Mouse (Mus musculus) hindbrain, postnatal 0 days (tissue): ENCODE data around the gene Gpr139. TPM values are rescaled to one million over a fixed set of nuclear protein-coding genes. Genes with fewer than 3 reads are reported as not detected.

ENCODE experiments used
- ATAC-seq: fragments of 200-750 bp; cut with Nextera tagmentation; 2 replicates; pipeline ENCODE4 v1.8.0; 2017; ENCODE audit warnings: mild to moderate bottlenecking, moderate TSS enrichment, moderate library complexity
- DNase-seq: peaks from one replicate; pipeline ENCODE4 v3.0.0-alpha.2; 2015; ENCODE audit warnings: low spot score
- H3K27ac ChIP-seq: fragments of 300-500 bp; sonication (generic); 2 replicates; pipeline ENCODE4 v1.5.1; 2014; ENCODE audit warnings: mild to moderate bottlenecking
- H3K27me3 ChIP-seq: fragments of 300-500 bp; sonication (generic); 2 replicates; pipeline ENCODE4 v1.6.1; 2014; ENCODE audit warnings: low read length, mixed read lengths; ENCODE audit not compliant: insufficient read depth
- H3K36me3 ChIP-seq: fragments of 300-500 bp; sonication (generic); 2 replicates; pipeline ENCODE4 v1.6.1; 2014; ENCODE audit warnings: low read length, mixed read lengths; ENCODE audit not compliant: insufficient read depth
- H3K4me1 ChIP-seq: fragments of 300-500 bp; sonication (generic); 2 replicates; pipeline ENCODE4 v1.6.1; 2014; ENCODE audit warnings: antibody characterized with exemption, low read length, mixed read lengths; ENCODE audit not compliant: insufficient read depth
- H3K4me2 ChIP-seq: fragments of 300-500 bp; sonication (generic); 2 replicates; pipeline ENCODE4 v1.6.1; 2014; ENCODE audit warnings: low read depth, mild to moderate bottlenecking, low read length, moderate library complexity, mixed read lengths
- H3K4me3 ChIP-seq: fragments of 300-500 bp; sonication (generic); 2 replicates; pipeline ENCODE4 v1.5.1; 2014; ENCODE audit warnings: low read length
- H3K9ac ChIP-seq: fragments of 300-500 bp; sonication (generic); replicated peaks from 2 replicates; pipeline ENCODE4 v1.6.1; 2014; ENCODE audit warnings: mild to moderate bottlenecking, low read length, moderate library complexity, mixed read lengths
- H3K9me3 ChIP-seq: fragments of 300-500 bp; sonication (generic); 2 replicates; pipeline ENCODE4 v1.6.1; 2016; ENCODE audit warnings: low read length, mixed read lengths
- CTCF ChIP-seq: IDR thresholded peaks from 2 replicates; pipeline ENCODE4 v1.5.1; 2016; ENCODE audit warnings: antibody characterized with exemption, control low read depth, low read depth
- WGBS: fragments of 180-500 bp; shearing (Covaris S2); extraction: QIAGEN DNeasy Blood & Tissue Kit; methylation state at CpG from one replicate; pipeline ENCODE4 v1.1.7; 2014; 5-methylcytosine and 5-hydroxymethylcytosine counted together
- polyA plus RNA-seq: library from polyadenylated mRNA; unstranded; fragments of >200 nt; fragmentation: Nextera tagmentation; extraction: Ambion mirVana; gene quantifications from 2 replicates; pipeline ENCODE4 v1.2.1, GENCODE M21; 2015
- total RNA-seq: library from RNA; depleted of rRNA; stranded (reverse); fragments of >200 nt; gene quantifications from 2 replicates; pipeline ENCODE4 v1.2.3, GENCODE M21; 2014; rRNA removed

Gpr139 gene
- total RNA-seq = 13.5 and 13.9 TPM in 2 replicates
- polyA plus RNA-seq = 6.6 and 7.5 TPM in 2 replicates

DNA sequence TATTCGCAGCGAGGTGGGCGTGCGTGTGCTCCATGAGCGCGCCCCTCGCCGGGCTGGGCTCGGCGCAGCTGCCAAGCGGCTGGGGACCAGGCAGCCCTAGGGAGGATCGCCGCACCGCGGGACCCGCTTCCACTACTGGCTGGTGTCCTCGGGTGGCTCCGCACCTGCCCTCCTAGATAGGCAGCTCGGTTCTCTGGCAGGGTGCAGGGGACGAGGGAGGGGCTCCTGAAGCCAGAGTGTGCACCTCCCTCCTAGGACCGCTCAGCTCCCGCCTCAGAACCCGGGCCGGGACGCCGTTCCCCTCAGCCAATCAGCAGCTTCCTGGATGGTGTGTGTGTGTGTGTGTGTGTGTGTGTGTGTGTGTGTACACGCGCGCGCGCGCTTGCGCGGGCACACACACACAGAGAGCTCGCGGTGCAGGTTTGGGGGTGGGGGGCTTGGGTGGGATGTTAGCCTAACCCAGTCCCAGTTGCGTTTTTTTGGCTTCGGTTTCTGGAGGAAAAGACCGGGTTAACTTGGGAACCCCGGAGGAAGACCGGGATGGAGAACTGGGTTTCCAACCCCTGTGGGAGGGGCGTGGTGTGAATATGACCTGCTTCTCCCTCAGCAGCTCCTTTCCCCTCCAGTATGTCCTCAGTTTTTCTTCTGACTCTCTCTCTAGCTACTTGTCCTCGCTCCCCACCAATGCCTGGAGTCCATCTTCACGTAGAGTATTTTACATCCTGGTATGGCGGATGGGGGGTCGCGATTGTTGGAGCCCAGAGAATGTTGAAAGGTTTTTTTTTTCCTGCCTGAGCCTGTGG, at the start of gene Gpr139:
Gpr139 (minus strand) TSS at position 263 of the 803 bp plus-strand sequence.
- Histone ChIP-seq H3K9ac (peak within 1 kb of the TSS; percentile 65), H3K36me3 (no peaks in the 10 kb centered on the region), H3K9me3 (no peaks in the 10 kb centered on the region), H3K4me2 (peak within 1 kb of the TSS; percentile 83), H3K4me3 (peak within 1 kb of the TSS; percentile 62), H3K27me3 (no peaks in the 10 kb centered on the region), H3K27ac (peak within 1 kb of the TSS; percentile 73), H3K4me1 (no peaks in the 10 kb centered on the region)
- ATAC-seq = peak; percentile 91
- DNase-seq = peak; percentile 83
- WGBS = under 1% methylated on average over 45 of the region's 47 CpGs
- no peak for TF ChIP-seq CTCF

DNA sequence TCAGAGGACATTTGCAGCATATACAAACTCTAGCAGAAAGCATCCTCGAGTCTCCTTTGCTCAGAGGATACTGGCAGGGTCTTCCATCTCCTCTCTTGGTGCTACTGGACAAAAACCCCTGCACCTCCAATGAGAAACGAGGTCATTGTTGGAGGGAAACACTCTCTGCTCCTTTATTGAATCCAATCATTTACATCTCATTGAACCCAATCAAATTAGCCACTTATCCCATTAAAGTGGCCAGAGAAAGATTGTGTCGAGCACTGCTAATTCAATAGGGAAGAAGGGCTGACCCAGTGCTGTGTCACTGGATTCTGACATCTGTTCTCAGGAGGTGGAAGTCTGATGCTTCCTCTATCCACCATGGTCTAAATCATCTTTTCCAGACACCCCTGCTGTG, 46.6 kb upstream of the Gpr139 start:
- H3K27ac ChIP-seq = no peak overlapping the region
- no peaks in the 10 kb centered on the region for H3K27me3 ChIP-seq
- no peaks in the 10 kb centered on the region for H3K36me3 ChIP-seq
- H3K4me2 ChIP-seq = no peak overlapping the region
- DNase-seq (no peak), ATAC-seq (no peak)
- WGBS = 46% methylated on average over 3 of the region's 3 CpGs
- no peak for TF ChIP-seq CTCF
- no peaks in the 10 kb centered on the region for H3K4me1 ChIP-seq
- no peak overlapping the region for H3K9ac ChIP-seq
- H3K9me3 ChIP-seq = no peaks in the 10 kb centered on the region
- H3K4me3 ChIP-seq = no peak overlapping the region

DNA sequence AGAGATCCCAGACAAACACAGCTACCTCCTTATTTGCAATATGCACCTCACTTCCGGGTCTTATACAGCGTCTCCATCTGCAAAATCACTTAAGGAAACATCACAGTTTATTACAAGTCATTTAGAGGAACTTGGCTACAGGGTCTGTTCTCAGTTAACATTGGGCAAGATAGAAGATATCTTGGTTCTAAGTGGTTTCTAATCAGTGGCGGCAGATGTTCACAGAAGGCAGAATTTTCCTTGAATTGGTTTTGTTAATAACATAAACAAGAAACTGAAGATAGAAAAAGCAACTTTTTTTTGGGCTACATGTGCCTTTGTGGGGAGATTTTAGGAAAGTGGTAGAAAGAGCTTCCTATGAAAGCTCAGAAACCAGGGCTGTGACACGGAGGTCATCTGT, 38.3 kb upstream of the Gpr139 start:
- H3K9ac ChIP-seq = no peak overlapping the region
- no peak for TF ChIP-seq CTCF
- H3K4me3 ChIP-seq = no peak overlapping the region
- H3K27me3 ChIP-seq = no peaks in the 10 kb centered on the region
- no peaks in the 10 kb centered on the region for H3K4me1 ChIP-seq
- H3K27ac ChIP-seq = no peak overlapping the region
- no peak overlapping the region for H3K4me2 ChIP-seq
- no peak for DNase-seq
- 87% methylated on average over 4 of the region's 4 CpGs for WGBS
- H3K36me3 ChIP-seq = no peaks in the 10 kb centered on the region
- ATAC-seq = no peak
- no peaks in the 10 kb centered on the region for H3K9me3 ChIP-seq

DNA sequence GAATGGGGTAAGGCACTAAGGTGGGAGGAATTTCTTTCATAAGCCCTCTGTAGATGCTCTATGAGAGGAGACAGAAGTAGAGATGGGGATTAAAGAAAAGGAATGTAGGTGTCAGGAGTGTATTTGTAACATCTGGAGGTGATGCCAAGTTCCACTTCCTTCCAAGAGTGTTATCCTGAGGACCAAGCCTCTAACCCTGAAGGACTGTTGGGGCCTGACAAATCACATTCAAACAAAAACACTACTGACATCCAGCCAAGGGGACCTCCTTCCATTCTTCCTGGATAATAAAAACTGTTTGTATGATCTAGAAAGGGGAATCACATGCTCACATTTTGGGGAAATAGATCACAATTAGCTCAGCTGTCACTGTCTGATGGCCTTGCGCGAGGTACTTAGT, 34.7 kb upstream of the Gpr139 start:
- no peak overlapping the region for H3K4me3 ChIP-seq
- H3K4me2 ChIP-seq = no peak overlapping the region
- ATAC-seq (no peak), DNase-seq (no peak)
- H3K9ac ChIP-seq = no peak overlapping the region
- no peak overlapping the region for H3K27ac ChIP-seq
- no peaks in the 10 kb centered on the region for H3K4me1 ChIP-seq
- no peaks in the 10 kb centered on the region for H3K36me3 ChIP-seq
- TF ChIP-seq CTCF = no peak
- H3K9me3 ChIP-seq = no peaks in the 10 kb centered on the region
- 76% methylated on average over 2 of the region's 2 CpGs for WGBS
- H3K27me3 ChIP-seq = no peaks in the 10 kb centered on the region

DNA sequence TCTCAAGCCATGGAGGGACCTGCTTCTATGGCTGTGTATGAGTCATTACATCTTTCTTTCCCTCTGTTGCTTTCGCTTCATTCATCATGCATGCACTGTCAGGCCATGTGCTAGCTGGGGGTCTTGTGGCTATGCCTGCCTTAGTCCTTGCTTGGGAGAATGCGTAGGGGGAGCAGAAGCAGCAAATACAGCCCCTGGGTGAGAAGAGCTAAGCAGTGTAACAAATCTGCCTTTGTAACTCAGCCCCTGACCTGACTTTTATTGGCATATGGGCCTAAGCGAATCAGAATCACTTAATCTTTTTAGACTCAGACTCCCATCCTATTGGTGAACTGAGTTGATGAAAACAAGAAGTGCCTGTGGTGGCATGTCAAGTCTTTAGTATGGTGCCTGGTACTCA, 22.8 kb upstream of the Gpr139 start:
- DNase-seq = no peak
- no peak for ATAC-seq
- H3K27ac ChIP-seq = no peak overlapping the region
- no peaks in the 10 kb centered on the region for H3K9me3 ChIP-seq
- no peak overlapping the region for H3K4me3 ChIP-seq
- H3K4me2 ChIP-seq = no peak overlapping the region
- no peak overlapping the region for H3K9ac ChIP-seq
- no peaks in the 10 kb centered on the region for H3K4me1 ChIP-seq
- WGBS = 48% methylated on average over 3 of the region's 3 CpGs
- H3K36me3 ChIP-seq = no peaks in the 10 kb centered on the region
- no peak for TF ChIP-seq CTCF
- H3K27me3 ChIP-seq = no peaks in the 10 kb centered on the region

DNA sequence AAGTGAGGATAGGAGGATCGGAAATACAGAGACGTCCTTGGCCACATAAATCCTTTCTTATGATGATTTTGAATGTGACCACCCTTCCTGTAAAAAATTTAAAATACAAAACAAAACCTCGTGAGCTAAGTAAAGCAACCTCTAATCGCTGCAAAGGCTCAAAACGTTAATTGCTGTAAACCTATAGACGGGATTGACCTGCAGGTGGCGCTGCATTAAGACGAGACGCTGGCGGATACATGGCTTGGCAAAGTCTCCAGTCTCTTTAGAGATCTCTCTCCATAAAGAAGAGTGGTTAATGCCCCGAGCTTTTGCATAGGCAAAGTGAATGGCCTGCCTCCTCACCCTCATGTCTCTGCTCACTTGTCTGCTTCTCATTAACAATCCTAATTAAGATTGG, 2.0 kb upstream of the Gpr139 start:
- Histone ChIP-seq H3K4me2 (no peak overlapping the region), H3K4me3 (no peak overlapping the region), H3K27ac (no peak overlapping the region), H3K36me3 (no peaks in the 10 kb centered on the region), H3K9ac (no peak overlapping the region), H3K4me1 (no peaks in the 10 kb centered on the region), H3K27me3 (no peaks in the 10 kb centered on the region), H3K9me3 (no peaks in the 10 kb centered on the region)
- peak; percentile 74 for TF ChIP-seq CTCF
- DNase-seq = peak; percentile 87
- no peak for ATAC-seq
- WGBS = 13% methylated on average over 11 of the region's 11 CpGs
